Mouse (Mus musculus): ENCODE measurements around the gene Cldn5. TPM values are rescaled to one million over a fixed set of nuclear protein-coding genes. Genes with fewer than 3 reads are reported as not detected.

Cldn5 gene
- total RNA-seq, 2 experiments from 2014 or later = 31.4 to 38.9 TPM

DNA sequence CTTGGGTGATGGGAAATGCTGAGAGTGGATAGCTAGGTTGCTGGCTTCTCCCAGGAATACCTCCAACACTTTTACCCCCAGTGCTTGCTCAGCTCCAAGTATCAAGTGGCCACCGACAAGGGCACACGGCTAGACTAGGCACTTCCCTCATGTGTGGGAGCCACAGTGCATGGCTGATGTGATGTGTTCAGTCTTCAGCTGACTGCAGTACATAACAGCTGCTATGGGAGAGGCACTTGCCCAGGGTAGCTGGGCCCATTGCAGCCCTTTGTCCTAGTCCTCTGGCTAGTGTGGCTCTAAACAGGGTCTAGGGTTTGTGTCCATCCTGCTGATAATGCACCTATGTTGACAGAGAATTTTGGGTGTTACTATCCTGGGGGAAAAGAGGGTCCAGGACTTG lies 1.8 kb downstream of the Cldn5 start:
- intact Hi-C loops (cut with DNase I; ENCODE audit: low total_unique reads) = no loop called here
- DNase-seq = no peak

- intact Hi-C loops (cut with DNase I; ENCODE audit: low total_unique reads) = no loop called here
- no peak for DNase-seq
Observed at GRCm38 (mm10) chr16:18781810-18782209, 5.2 kb downstream of the Cldn5 start.

DNA sequence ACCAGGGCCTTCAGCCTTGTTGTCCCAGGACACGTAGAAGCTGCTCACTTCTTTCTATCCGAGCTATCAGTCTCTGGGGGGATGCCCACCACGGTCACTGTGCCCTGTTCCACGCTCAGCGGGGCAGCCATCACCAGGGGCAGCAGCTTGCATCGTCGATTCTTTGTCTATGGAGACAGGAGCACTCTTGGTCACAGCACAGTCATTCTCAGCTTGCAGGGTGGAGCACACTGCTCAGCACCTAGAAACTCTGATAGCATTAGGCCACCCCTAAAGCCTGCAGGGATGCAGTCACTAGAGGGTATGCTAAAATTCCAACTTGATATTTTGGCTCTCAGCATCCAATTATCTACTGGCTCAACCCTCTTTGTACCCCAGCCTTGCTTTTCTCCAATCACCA lies 8.4 kb downstream of the Cldn5 start:
- no peak for DNase-seq
- intact Hi-C loops (cut with DNase I; ENCODE audit: low total_unique reads) = no loop called here

- no peak for DNase-seq
- intact Hi-C loops (cut with DNase I; ENCODE audit: low total_unique reads) = no loop called here
Observed at GRCm38 (mm10) chr16:18785485-18785884, 8.8 kb downstream of the Cldn5 start.

- no peak for DNase-seq
- intact Hi-C loops (cut with DNase I; ENCODE audit: low total_unique reads) = no loop called here
Observed at GRCm38 (mm10) chr16:18786652-18787051, 10.0 kb downstream of the Cldn5 start.

- no peak for DNase-seq
- intact Hi-C loops (cut with DNase I; ENCODE audit: low total_unique reads) = no loop called here
Observed at GRCm38 (mm10) chr16:18788627-18789406, 12.2 kb downstream of the Cldn5 start.

- intact Hi-C loops (cut with DNase I; ENCODE audit: low total_unique reads) = loop anchor here (5.0 kb wide), 1 partner anchor 168 kb away; the partner anchor contains the start of genes Gm49601 and Sept5
- DNase-seq = no peak
Observed at GRCm38 (mm10) chr16:18795223-18795899, 18.7 kb downstream of the Cldn5 start.

DNA sequence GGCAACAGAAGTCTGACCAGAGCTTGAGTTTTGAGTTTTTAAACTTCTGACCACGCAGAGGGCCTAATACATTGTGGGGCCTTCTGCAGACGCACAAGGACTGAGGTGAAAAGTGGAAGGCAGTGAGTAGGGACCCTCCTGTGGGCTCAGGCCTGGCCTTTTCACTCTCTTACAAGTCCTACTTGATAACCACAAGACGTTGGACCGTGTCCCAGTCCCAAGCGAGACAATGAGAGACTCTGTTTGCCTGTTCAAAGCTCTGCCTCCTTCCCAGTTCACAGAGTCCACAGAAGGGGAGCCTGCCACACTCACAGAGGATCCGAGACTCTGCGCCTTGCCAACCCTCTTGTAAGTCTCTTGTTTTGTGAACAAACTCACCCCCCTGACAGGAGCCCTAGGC lies 20.0 kb downstream of the Cldn5 start:
- DNase-seq = no peak
- intact Hi-C loops (cut with DNase I; ENCODE audit: low total_unique reads) = loop anchor here (5.0 kb wide), 1 partner anchor 169 kb away; the partner anchor contains the start of genes Gm49601 and Sept5

DNA sequence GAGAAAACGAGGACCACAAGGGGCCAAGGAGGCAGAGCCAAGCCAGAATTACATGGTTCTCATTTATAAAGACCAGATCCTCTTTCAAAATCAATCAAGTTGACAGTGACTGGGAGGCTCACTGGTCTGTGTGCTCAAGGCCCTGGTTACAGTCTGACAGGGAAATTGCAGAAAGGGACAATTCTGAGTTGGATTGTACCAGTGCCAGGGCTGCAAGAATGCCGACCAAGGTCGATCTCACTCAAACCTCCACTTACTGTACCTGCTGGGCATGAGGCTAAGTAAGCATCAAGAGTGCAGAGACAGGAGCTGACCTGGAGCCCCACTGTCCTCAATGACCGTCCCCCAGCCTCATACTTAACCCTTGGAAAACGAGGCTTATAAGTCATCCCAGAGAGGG lies 21.5 kb downstream of the Cldn5 start:
- DNase-seq = no peak
- intact Hi-C loops (cut with DNase I; ENCODE audit: low total_unique reads) = loop anchor here (2.0 to 5.0 kb wide), 2 partner anchors 101 to 171 kb away; partner anchors contain the start of genes Gm49601 and Sept5

- DNase-seq = peak; percentile 40
Observed at GRCm38 (mm10) chr16:18798841-18799240, 22.2 kb downstream of the Cldn5 start.

GRCm38 (mm10) chr16:18805746-18806145 lies 29.1 kb downstream of the Cldn5 start:
- no peak for DNase-seq
- intact Hi-C loops (cut with DNase I; ENCODE audit: low total_unique reads) = no loop called here

More at GRCm38 (mm10) chr16:18798841-18799240, 22.2 kb downstream of the Cldn5 start:
- intact Hi-C loops (cut with DNase I; ENCODE audit: low total_unique reads) = loop anchor here (2.0 to 5.0 kb wide), 2 partner anchors 102 to 172 kb away; partner anchors contain the start of genes Gm49601 and Sept5

- intact Hi-C loops (cut with DNase I; ENCODE audit: low total_unique reads) = no loop called here
- no peak for DNase-seq
Observed at GRCm38 (mm10) chr16:18809001-18809400, 32.4 kb downstream of the Cldn5 start.

GRCm38 (mm10) chr16:18811032-18811431 lies 34.4 kb downstream of the Cldn5 start:
- DNase-seq = no peak
- intact Hi-C loops (cut with DNase I; ENCODE audit: low total_unique reads) = no loop called here

DNA sequence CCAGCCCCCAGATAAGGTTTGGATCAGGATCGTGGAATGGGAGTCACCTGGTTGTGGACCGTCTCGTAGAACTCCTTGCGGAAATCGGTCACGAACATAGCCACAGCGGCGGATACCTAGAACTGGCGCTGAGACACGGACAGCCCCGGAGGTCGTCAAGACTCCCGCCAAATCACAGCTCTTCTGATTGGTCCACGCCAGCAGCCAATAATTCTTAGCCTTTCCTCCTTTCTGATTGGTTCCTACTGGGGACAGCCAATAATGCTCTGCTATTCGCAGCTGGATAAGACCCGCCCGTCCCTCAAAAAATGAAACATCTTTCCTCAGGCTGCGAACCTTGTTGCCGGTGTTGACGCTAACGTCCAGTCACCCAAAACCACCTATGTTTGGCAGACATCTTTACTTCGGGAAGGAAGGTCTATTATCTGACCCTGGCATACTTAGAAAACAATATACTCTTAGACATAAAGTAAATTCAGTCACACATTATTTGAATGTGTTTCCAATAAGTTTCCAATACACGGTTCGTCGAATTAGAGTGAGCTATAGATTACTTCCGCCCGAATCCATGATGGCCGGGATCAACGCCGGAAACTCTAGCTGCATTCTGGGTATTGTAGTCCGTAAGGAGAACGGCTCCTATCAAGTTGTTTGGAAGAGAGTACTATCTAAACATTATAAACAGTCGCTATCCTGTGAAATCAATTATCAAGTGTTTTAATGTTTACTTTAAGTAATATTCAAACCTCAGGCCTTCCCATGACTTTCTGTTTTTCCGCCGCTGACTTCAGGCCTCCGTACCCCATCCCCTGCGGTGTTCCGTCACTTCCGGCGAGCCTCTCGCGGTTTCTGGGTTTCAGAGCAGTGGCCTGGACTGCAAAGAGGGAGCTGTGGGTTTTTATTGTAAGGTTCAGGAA lies 35.1 kb downstream of the Cldn5 start, which contains the start of the genes Ufd1 and Cdc45:
Gene Ufd1 (plus strand): TSS at position 312 of the 917 bp plus-strand sequence.
Gene Cdc45 (minus strand): TSS at position 520 of the 917 bp plus-strand sequence.
- peak; percentile 90 for DNase-seq
- intact Hi-C loops (cut with DNase I; ENCODE audit: low total_unique reads) = no loop called here

GRCm38 (mm10) chr16:18812385-18812910 lies 35.8 kb downstream of the Cldn5 start:
- no peak for DNase-seq
- intact Hi-C loops (cut with DNase I; ENCODE audit: low total_unique reads) = no loop called here

DNA sequence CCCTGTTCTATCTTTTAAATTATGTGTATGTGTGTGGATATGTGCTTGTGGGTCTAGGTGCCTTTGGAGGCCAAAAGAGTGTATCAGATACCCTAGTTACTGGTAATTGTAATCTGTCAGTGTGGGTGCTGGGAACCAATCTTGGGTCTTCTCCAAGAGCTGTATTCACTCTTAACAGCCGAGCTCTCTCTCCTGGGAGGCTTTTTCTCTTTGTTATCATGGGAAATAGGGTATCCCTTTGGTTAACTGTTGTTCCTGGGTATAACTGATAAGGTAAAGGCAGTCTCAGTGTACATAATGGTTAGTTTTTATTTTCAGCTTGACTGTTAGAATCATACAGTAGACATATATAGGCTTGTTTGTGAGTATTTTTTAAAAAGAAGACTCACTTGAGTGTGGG lies 45.7 kb downstream of the Cldn5 start:
- no peak for DNase-seq
- intact Hi-C loops (cut with DNase I; ENCODE audit: low total_unique reads) = no loop called here

DNA sequence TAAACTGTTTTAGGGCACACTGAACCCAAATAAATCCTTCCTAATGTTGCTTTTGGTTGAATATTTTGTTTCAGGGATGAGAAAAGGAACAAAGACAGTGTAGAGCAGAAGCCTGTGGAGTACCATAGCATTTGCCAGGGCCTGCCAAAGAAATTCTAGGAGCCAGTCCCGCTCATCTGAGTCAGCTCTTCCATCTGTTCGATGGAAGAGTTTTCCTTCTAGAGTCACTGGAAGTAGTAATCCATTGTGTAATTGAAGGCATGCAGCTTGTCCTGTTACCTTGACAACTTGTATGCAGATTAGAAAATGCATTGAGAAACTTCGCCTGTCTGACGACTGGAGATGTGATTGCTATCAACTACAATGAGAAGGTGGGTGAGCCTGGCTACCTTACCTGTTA lies 46.3 kb downstream of the Cldn5 start:
- DNase-seq = no peak
- intact Hi-C loops (cut with DNase I; ENCODE audit: low total_unique reads) = no loop called here

Measured in gastrocnemius, postnatal 14 days (tissue).